Mouse (Mus musculus): ENCODE data around the gene 6430628N08Rik. TPM values are rescaled to one million over a fixed set of nuclear protein-coding genes. Genes with fewer than 3 reads are reported as not detected.

6430628N08Rik gene
- polyA plus RNA-seq, 1 experiment from 2014 or later, result 0.38 TPM

DNA sequence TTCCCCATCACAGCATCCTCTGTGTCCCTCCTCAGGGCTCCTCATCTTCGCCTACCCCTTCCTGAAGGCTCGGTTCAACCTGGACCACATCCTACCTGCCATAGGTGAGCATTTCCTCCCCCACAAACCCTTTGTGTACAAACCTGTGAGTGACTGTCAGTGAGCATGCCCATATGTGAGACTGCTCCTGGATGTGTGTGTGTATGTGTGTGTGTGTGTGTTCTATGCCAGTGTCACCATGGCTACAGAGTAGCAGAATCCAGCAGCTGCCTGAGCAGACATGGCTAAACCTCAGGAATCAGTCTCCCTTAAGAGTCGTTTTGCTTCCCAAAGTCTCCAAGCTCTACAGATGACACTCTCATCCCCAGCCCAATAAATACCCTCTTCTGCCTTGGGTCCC is 4.6 kb upstream of the 6430628N08Rik start:
- ATAC-seq (ENCODE audit: insufficient number of reproducible peaks, insufficient read depth, low FRiP score, low TSS enrichment, low read depth), result no peak
- Histone ChIP-seq H3K4me1 (replicated peaks) (peaks cover 11% of the 10 kb centered on the region), H3K4me2 (no peak overlapping the region), H3K36me3 (no peaks in the 10 kb centered on the region), H3K4me3 (replicated peaks) (no peak overlapping the region), H3K27me3 (peaks cover 26% of the 10 kb centered on the region), H3K27ac (no peak overlapping the region), H3K9me3 (no peaks in the 10 kb centered on the region), H3K9ac (replicated peaks) (no peak overlapping the region)
- 83% methylated on average over 3 of the region's 3 CpGs for WGBS

DNA sequence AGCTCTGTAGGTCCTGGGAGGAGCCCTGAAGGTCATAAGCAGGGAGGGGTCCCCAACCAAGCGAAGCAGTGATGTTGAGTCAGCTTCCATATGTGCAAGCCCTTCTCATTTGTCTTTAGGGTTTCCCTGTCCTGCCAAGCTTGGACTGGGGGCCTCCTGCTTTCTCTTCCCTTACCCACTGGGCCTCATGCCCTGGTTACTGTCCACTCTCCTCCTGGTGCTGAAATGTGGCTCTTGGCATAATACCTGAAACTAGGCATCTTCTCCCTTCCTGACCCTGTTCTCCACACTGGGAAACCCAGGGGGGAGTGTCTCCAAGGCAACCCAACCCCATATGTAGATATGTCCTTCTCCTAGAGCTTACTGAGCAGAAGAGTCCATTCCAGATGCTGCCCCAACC is 3.6 kb upstream of the 6430628N08Rik start:
- ATAC-seq (ENCODE audit: insufficient number of reproducible peaks, insufficient read depth, low FRiP score, low TSS enrichment, low read depth), result no peak
- H3K4me1 ChIP-seq (replicated peaks), result peaks cover 11% of the 10 kb centered on the region
- H3K27me3 ChIP-seq, result peaks cover 37% of the 10 kb centered on the region
- no peak overlapping the region for H3K4me3 ChIP-seq (replicated peaks)
- WGBS, result 62% methylated on average over 1 of the region's 1 CpGs
- no peak overlapping the region for H3K9ac ChIP-seq (replicated peaks)
- H3K36me3 ChIP-seq, result no peaks in the 10 kb centered on the region
- H3K9me3 ChIP-seq, result no peaks in the 10 kb centered on the region
- no peak overlapping the region for H3K27ac ChIP-seq
- H3K4me2 ChIP-seq, result no peak overlapping the region

DNA sequence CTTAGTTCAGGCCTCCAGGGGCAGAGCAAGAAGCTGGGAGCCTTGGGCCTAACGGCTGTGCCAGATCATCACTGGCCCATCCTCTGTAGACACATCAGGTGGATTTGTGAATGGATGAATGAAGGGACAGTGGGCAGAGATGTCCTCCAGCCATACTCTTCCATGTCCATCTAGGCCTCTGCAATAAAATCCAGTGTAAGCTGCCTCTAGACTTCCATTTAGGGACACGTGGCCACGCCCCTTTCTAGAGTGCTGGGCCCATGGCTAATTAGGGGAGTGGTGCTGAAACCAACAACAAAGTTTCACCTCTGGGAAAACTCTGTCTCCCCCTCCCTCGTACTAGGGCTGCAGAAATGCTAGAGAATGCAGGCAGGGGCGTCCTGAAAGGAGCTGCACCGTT is 399 bp upstream of the 6430628N08Rik start:
- Histone ChIP-seq H3K9ac (replicated peaks) (peak overlapping the region; percentile 54; the same call in 1 of the 2 replicates), H3K4me3 (replicated peaks) (peak overlapping the region; percentile 31), H3K27ac (no peak overlapping the region), H3K4me1 (replicated peaks) (peaks cover 11% of the 10 kb centered on the region), H3K36me3 (no peaks in the 10 kb centered on the region), H3K9me3 (no peaks in the 10 kb centered on the region), H3K27me3 (peaks cover 50% of the 10 kb centered on the region), H3K4me2 (peak overlapping the region; percentile 69)
- peak; percentile 38; the same call in 1 of the 2 replicates for ATAC-seq (ENCODE audit: insufficient number of reproducible peaks, insufficient read depth, low FRiP score, low TSS enrichment, low read depth)
- WGBS, result 6% methylated on average over 6 of the region's 6 CpGs

DNA sequence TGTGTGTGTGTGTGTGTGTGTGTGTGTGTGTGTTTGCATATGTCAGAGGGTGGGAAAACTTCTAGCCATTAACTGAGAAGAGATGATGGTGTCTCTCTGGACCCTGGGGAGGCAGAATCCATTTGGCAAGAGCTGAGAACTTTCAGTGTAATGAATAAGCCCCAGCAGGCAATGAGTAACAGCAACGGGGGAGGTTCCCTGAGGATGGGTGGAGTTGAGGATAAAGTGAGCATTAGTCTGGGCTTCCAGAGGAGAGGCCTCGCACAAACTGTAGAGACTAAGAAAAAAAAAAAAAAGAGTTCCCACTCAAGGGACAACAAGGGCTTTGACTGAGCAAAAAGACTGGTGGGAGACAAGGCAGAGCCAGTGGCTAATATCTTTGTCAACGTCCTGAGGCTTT is 3.8 kb downstream of the 6430628N08Rik start:
- no peak overlapping the region for H3K27ac ChIP-seq
- H3K4me1 ChIP-seq (replicated peaks), result peaks cover 23% of the 10 kb centered on the region
- ATAC-seq (ENCODE audit: insufficient number of reproducible peaks, insufficient read depth, low FRiP score, low TSS enrichment, low read depth), result no peak
- H3K4me2 ChIP-seq, result no peak overlapping the region
- no peak overlapping the region for H3K4me3 ChIP-seq (replicated peaks)
- peaks cover 81% of the 10 kb centered on the region for H3K27me3 ChIP-seq
- H3K9ac ChIP-seq (replicated peaks), result no peak overlapping the region
- H3K9me3 ChIP-seq, result no peaks in the 10 kb centered on the region
- H3K36me3 ChIP-seq, result no peaks in the 10 kb centered on the region
- WGBS, result 21% methylated on average over 3 of the region's 3 CpGs

DNA sequence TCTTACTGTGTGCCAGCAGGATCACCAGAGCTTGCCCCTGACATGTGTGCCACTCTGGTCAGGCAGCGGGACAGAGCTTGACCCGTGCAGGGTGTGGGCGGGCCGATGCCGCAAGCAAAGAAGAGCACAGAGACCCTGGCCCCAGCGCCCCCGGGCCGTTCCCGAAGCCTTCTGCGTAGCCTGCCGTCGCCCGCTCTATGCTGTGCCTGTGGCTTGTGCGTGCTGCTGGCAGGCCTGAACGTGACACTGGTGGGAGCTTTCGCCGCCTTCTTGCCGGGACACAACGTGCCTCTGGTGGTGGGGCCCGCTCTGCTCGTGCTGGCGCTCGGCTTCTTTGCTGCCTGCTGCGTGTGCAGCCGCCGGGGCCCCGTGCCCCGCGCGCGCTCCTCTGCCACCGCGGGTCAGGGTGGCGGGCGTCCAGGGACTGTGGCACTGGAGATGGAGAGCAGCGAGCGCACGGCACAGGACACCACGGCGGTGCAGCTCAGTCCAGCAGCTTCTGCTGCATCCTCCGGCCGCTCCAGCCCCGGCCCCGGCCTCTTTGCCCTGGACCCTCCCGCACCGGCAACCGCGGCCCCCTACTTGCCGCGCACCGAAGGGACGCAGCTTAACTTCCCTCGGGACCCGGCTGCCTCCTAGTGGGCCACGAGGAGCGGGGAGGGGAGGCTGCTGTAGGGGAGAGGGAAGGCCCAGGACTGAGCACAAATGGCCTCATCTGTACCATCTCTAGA is 7.6 kb downstream of the 6430628N08Rik start:
- peaks cover 80% of the 10 kb centered on the region for H3K27me3 ChIP-seq
- WGBS, result under 1% methylated on average over 56 of the region's 56 CpGs

DNA sequence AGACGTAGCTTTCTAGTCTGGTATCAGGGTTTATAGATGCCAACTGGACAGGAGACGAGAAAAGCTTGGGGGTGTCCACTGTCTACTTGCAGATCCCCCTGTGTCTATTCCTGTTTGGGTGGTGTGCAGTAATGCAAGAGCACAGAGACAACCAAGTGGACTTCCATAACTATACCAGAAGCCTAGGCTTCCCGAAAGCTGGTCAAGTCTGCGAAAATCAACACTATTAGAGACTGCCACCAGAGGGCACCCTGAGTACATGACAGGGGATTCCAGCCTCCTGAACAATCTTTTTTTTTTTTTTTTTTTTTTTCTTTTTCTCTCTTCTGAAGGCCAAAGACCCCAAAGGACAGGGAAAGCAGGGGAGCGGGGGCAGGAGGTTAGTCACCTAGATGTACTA is 12.4 kb downstream of the 6430628N08Rik start:
- H3K4me1 ChIP-seq (replicated peaks), result peaks cover 29% of the 10 kb centered on the region
- H3K9ac ChIP-seq (replicated peaks), result no peak overlapping the region
- no peak overlapping the region for H3K27ac ChIP-seq
- WGBS, result 21% methylated on average over 5 of the region's 5 CpGs
- ATAC-seq (ENCODE audit: insufficient number of reproducible peaks, insufficient read depth, low FRiP score, low TSS enrichment, low read depth), result no peak
- H3K9me3 ChIP-seq, result no peaks in the 10 kb centered on the region
- H3K27me3 ChIP-seq, result peaks cover 93% of the 10 kb centered on the region
- H3K4me3 ChIP-seq (replicated peaks), result no peak overlapping the region
- no peaks in the 10 kb centered on the region for H3K36me3 ChIP-seq
- no peak overlapping the region for H3K4me2 ChIP-seq

More for the DNA sequence above, 7.6 kb downstream of the 6430628N08Rik start:
- H3K9ac ChIP-seq (replicated peaks), result peak overlapping the region; percentile 57
- H3K9me3 ChIP-seq, result no peaks in the 10 kb centered on the region
- H3K4me2 ChIP-seq, result peak overlapping the region; percentile 88
- peak; percentile 53; the same call in 1 of the 2 replicates for ATAC-seq (ENCODE audit: insufficient number of reproducible peaks, insufficient read depth, low FRiP score, low TSS enrichment, low read depth)
- no peaks in the 10 kb centered on the region for H3K36me3 ChIP-seq
- H3K4me1 ChIP-seq (replicated peaks), result peaks cover 12% of the 10 kb centered on the region
- H3K4me3 ChIP-seq (replicated peaks), result peak overlapping the region; percentile 46
- H3K27ac ChIP-seq, result no peak overlapping the region

- H3K4me1 ChIP-seq (replicated peaks), result peaks cover 27% of the 10 kb centered on the region
- ATAC-seq (ENCODE audit: insufficient number of reproducible peaks, insufficient read depth, low FRiP score, low TSS enrichment, low read depth), result no peak; the same call in 1 of the 2 replicates
- H3K9me3 ChIP-seq, result no peaks in the 10 kb centered on the region
- H3K27me3 ChIP-seq, result peaks cover 89% of the 10 kb centered on the region
- H3K4me3 ChIP-seq (replicated peaks), result no peak overlapping the region
- WGBS, result 3% methylated on average over 12 of the region's 12 CpGs
- H3K9ac ChIP-seq (replicated peaks), result 0 out of 2 replicates have a peak overlapping the region, but pooled peaks have one; percentile 12
- H3K27ac ChIP-seq, result no peak overlapping the region
- no peaks in the 10 kb centered on the region for H3K36me3 ChIP-seq
- 0 out of 2 replicates have a peak overlapping the region, but pooled peaks have one; percentile 10 for H3K4me2 ChIP-seq
Measured at GRCm38 (mm10) chr4:115904375-115904774, 13.9 kb downstream of the 6430628N08Rik start.

DNA sequence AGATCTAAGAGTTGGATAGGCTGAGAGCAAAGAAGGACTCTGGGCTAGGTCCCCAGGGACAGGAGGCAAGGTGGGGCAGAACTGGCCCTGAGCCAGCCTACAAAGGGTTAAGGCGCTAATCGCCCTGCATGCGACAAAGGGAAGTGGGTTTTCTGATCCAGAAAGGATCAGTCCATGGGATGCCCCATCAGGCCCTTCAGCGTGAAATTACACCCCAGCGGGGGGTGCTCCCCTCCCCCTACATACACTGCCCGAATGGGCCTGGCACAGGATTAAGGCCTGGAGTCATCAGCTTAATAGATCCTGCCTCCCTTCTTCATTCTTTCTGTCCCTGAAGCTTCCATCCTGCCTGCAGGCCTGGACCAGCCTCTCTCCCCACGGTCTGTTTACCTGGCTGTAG is 15.2 kb downstream of the 6430628N08Rik start:
- no peak overlapping the region for H3K4me2 ChIP-seq
- H3K36me3 ChIP-seq, result no peaks in the 10 kb centered on the region
- no peak overlapping the region for H3K4me3 ChIP-seq (replicated peaks)
- no peaks in the 10 kb centered on the region for H3K9me3 ChIP-seq
- H3K27ac ChIP-seq, result no peak overlapping the region
- peaks cover 27% of the 10 kb centered on the region for H3K4me1 ChIP-seq (replicated peaks)
- peaks cover 80% of the 10 kb centered on the region for H3K27me3 ChIP-seq
- 8% methylated on average over 7 of the region's 7 CpGs for WGBS
- ATAC-seq (ENCODE audit: insufficient number of reproducible peaks, insufficient read depth, low FRiP score, low TSS enrichment, low read depth), result no peak
- no peak overlapping the region for H3K9ac ChIP-seq (replicated peaks)

- Histone ChIP-seq H3K27me3 (peaks cover 77% of the 10 kb centered on the region), H3K4me2 (no peak overlapping the region), H3K9ac (replicated peaks) (no peak overlapping the region), H3K36me3 (no peaks in the 10 kb centered on the region), H3K4me1 (replicated peaks) (peaks cover 34% of the 10 kb centered on the region), H3K9me3 (no peaks in the 10 kb centered on the region), H3K4me3 (replicated peaks) (no peak overlapping the region), H3K27ac (no peak overlapping the region)
- WGBS, result 88% methylated on average over 3 of the region's 3 CpGs
- ATAC-seq (ENCODE audit: insufficient number of reproducible peaks, insufficient read depth, low FRiP score, low TSS enrichment, low read depth), result no peak
Measured at GRCm38 (mm10) chr4:115906791-115907190, 16.3 kb downstream of the 6430628N08Rik start.

GRCm38 (mm10) chr4:115907994-115908393 is 17.5 kb downstream of the 6430628N08Rik start:
- Histone ChIP-seq H3K9me3 (no peaks in the 10 kb centered on the region), H3K4me2 (no peak overlapping the region), H3K27me3 (peaks cover 71% of the 10 kb centered on the region), H3K4me3 (replicated peaks) (no peak overlapping the region), H3K9ac (replicated peaks) (no peak overlapping the region), H3K27ac (no peak overlapping the region), H3K36me3 (no peaks in the 10 kb centered on the region), H3K4me1 (replicated peaks) (peaks cover 36% of the 10 kb centered on the region)
- ATAC-seq (ENCODE audit: insufficient number of reproducible peaks, insufficient read depth, low FRiP score, low TSS enrichment, low read depth), result no peak
- WGBS, result 79% methylated on average over 1 of the region's 1 CpGs

- peaks cover 36% of the 10 kb centered on the region for H3K4me1 ChIP-seq (replicated peaks)
- H3K9ac ChIP-seq (replicated peaks), result no peak overlapping the region
- H3K4me3 ChIP-seq (replicated peaks), result no peak overlapping the region
- no peak overlapping the region for H3K4me2 ChIP-seq
- H3K27ac ChIP-seq, result no peak overlapping the region
- no peak for ATAC-seq (ENCODE audit: insufficient number of reproducible peaks, insufficient read depth, low FRiP score, low TSS enrichment, low read depth)
- H3K27me3 ChIP-seq, result peaks cover 74% of the 10 kb centered on the region
- no peaks in the 10 kb centered on the region for H3K36me3 ChIP-seq
- no peaks in the 10 kb centered on the region for H3K9me3 ChIP-seq
- 17% methylated on average over 7 of the region's 7 CpGs for WGBS
Measured at GRCm38 (mm10) chr4:115908641-115909040, 18.2 kb downstream of the 6430628N08Rik start.

Measured in limb, embryonic 12.5 days (tissue).